Mouse (Mus musculus) embryo, embryonic 10 days (tissue): ENCODE results near the gene Tmem51.
A peak's percentile ranks its signal among the peaks of the same experiment; 100 is the strongest.

Experiments
- DNase-seq: peaks from one replicate; pipeline ENCODE4 v3.0.0-alpha.2; 2015; ENCODE audit warnings: low spot score

Tmem51 gene

GRCm38 (mm10) chr4:142084131-142084899, at the start of gene Tmem51:
Tmem51 (minus strand) TSS chr4:142084304.
- peak; percentile 59 for DNase-seq

GRCm38 (mm10) chr4:142130162-142130561, 46.1 kb upstream of the Tmem51 start:
- DNase-seq = peak; percentile 37

- no peak for DNase-seq
These were observed 43.2 kb upstream of the Tmem51 start for GRCm38 (mm10) chr4:142127275-142127788.

- DNase-seq = no peak
These were observed 42.7 kb upstream of the Tmem51 start for GRCm38 (mm10) chr4:142126641-142127274.

- DNase-seq = no peak
These were observed 37.1 kb upstream of the Tmem51 start for GRCm38 (mm10) chr4:142121164-142121563.

GRCm38 (mm10) chr4:142118522-142118921, 34.4 kb upstream of the Tmem51 start:
- DNase-seq = peak; percentile 42

- DNase-seq = no peak
These were observed 33.9 kb upstream of the Tmem51 start for GRCm38 (mm10) chr4:142117993-142118392.

GRCm38 (mm10) chr4:142113306-142113705, 29.2 kb upstream of the Tmem51 start:
- peak; percentile 46 for DNase-seq

GRCm38 (mm10) chr4:142103081-142103671, 19.1 kb upstream of the Tmem51 start:
- no peak for DNase-seq

GRCm38 (mm10) chr4:142098303-142098702, 14.2 kb upstream of the Tmem51 start:
- DNase-seq = peak; percentile 85

GRCm38 (mm10) chr4:142097871-142098270, 13.8 kb upstream of the Tmem51 start:
- no peak for DNase-seq

- DNase-seq = no peak
These were observed 11.6 kb upstream of the Tmem51 start for GRCm38 (mm10) chr4:142095513-142096241.

- no peak for DNase-seq
These were observed 10.3 kb upstream of the Tmem51 start for GRCm38 (mm10) chr4:142094386-142094785.

- no peak for DNase-seq
These were observed 7.0 kb upstream of the Tmem51 start for GRCm38 (mm10) chr4:142091100-142091499.

- DNase-seq = no peak
These were observed 5.9 kb upstream of the Tmem51 start for GRCm38 (mm10) chr4:142089966-142090365.

- no peak for DNase-seq
These were observed 4.7 kb upstream of the Tmem51 start for GRCm38 (mm10) chr4:142088836-142089235.

- no peak for DNase-seq
These were observed 4.3 kb upstream of the Tmem51 start for GRCm38 (mm10) chr4:142088409-142088808.

GRCm38 (mm10) chr4:142084936-142085563, 946 bp upstream of the Tmem51 start:
- DNase-seq = no peak

GRCm38 (mm10) chr4:142083762-142084130, 358 bp downstream of the Tmem51 start:
- peak; percentile 84 for DNase-seq

- DNase-seq = no peak
These were observed 911 bp downstream of the Tmem51 start for GRCm38 (mm10) chr4:142083193-142083592.

- no peak for DNase-seq
These were observed 1.4 kb downstream of the Tmem51 start for GRCm38 (mm10) chr4:142082703-142083102.
